Mouse (Mus musculus) CH12.LX (cell line): ENCODE data around the gene Lrp6. TPM values are rescaled to one million over a fixed set of nuclear protein-coding genes. Genes with fewer than 3 reads are reported as not detected.

Experiments used
- DNase-seq: peaks from one replicate; pipeline ENCODE4 v3.0.0-alpha.2; 2013; ENCODE audit errors: extremely low read depth
- H3K27ac ChIP-seq: 2 replicates; pipeline ENCODE4 v1.5.1; 2012; ENCODE audit warnings: low read depth, mild to moderate bottlenecking, control low read depth, moderate library complexity; ENCODE audit not compliant: insufficient read depth
- H3K27me3 ChIP-seq: replicated peaks from 2 replicates; pipeline ENCODE3; 2012; ENCODE audit warnings: inconsistent platforms
- H3K36me3 ChIP-seq, 2 experiments: replicated peaks in 1 of 2; 2 replicates each; pipeline versions ENCODE3 to v1.6.1; 2012; ENCODE audit warnings: inconsistent platforms in 1 of 2, low read length in 1 of 2, mild to moderate bottlenecking in 1 of 2, mixed read lengths in 1 of 2, moderate library complexity in 1 of 2; ENCODE audit not compliant: control insufficient read depth in 1 of 2, insufficient read depth in 1 of 2
- H3K4me1 ChIP-seq, 2 experiments: 2 replicates each; pipeline ENCODE4 v1.6.1; 2012; ENCODE audit warnings: inconsistent platforms in 1 of 2, moderate library complexity in 1 of 2; ENCODE audit not compliant: insufficient read depth in 2 of 2, control insufficient read depth in 1 of 2
- H3K4me2 ChIP-seq: 2 replicates; pipeline ENCODE4 v1.6.1; 2012; ENCODE audit warnings: low read depth, mild to moderate bottlenecking, control low read depth; ENCODE audit not compliant: poor library complexity, insufficient read depth, severe bottlenecking
- H3K4me3 ChIP-seq, 3 experiments: fragments of 150-350 bp in 1 of 3; sonication (generic) in 1 of 3; replicated peaks in 1 of 3; 2 replicates each; pipeline versions ENCODE3 to v1.5.1; 2011 to 2012; ENCODE audit warnings: low read depth in 2 of 3, low read length in 2 of 3, mild to moderate bottlenecking in 2 of 3, moderate library complexity in 2 of 3, control low read depth in 1 of 3, improper control_type of control experiment in 1 of 3, inconsistent platforms in 1 of 3, mixed read lengths in 1 of 3; ENCODE audit not compliant: poor library complexity in 1 of 3
- H3K79me2 ChIP-seq: replicated peaks from 2 replicates; pipeline ENCODE4 v1.6.1; 2012; ENCODE audit warnings: mild to moderate bottlenecking, moderate library complexity; ENCODE audit not compliant: control insufficient read depth, poor library complexity, insufficient read depth, severe bottlenecking; ENCODE audit errors: extremely low read depth
- H3K9ac ChIP-seq: 2 replicates; pipeline ENCODE4 v1.6.1; 2012; ENCODE audit warnings: low read depth, mild to moderate bottlenecking, control low read depth, moderate library complexity; ENCODE audit not compliant: insufficient read depth
- H3K9me3 ChIP-seq: replicated peaks from 2 replicates; pipeline ENCODE3; 2012; ENCODE audit warnings: low read length, inconsistent platforms, mixed read lengths
- BHLHE40 ChIP-seq: IDR thresholded peaks from 2 replicates; pipeline ENCODE4 v1.6.1; 2011; ENCODE audit warnings: mild to moderate bottlenecking, low read depth, low read length, improper control_type of control experiment
- ELF1 ChIP-seq: IDR thresholded peaks from 2 replicates; pipeline ENCODE4 v1.6.1; 2014; ENCODE audit warnings: low read depth, mild to moderate bottlenecking, inconsistent platforms, low read length, improper control_type of control experiment
- EP300 ChIP-seq: IDR thresholded peaks from 2 replicates; pipeline ENCODE4 v1.6.1; 2011; ENCODE audit warnings: low read length, improper control_type of control experiment
- ETS1 ChIP-seq: conservative IDR thresholded peaks from 2 replicates; pipeline ENCODE4 v1.6.1; 2012; ENCODE audit warnings: low read depth, mild to moderate bottlenecking, inconsistent platforms, low read length, improper control_type of control experiment, moderate library complexity
- GABPA ChIP-seq: IDR thresholded peaks from 2 replicates; pipeline ENCODE4 v1.6.1; 2012; ENCODE audit warnings: low read depth, low read length, improper control_type of control experiment, inconsistent platforms; ENCODE audit not compliant: insufficient replicate concordance
- HCFC1 ChIP-seq: IDR thresholded peaks from 2 replicates; pipeline ENCODE4 v1.6.1; 2012; ENCODE audit warnings: low read depth, mild to moderate bottlenecking, inconsistent platforms, low read length, improper control_type of control experiment
- IRF4 ChIP-seq: IDR thresholded peaks from 2 replicates; pipeline ENCODE4 v1.6.1; 2014; ENCODE audit warnings: low read depth, mild to moderate bottlenecking, inconsistent platforms, low read length, improper control_type of control experiment
- JUN ChIP-seq: IDR thresholded peaks from 2 replicates; pipeline ENCODE4 v1.6.1; 2011; ENCODE audit warnings: low read depth, mild to moderate bottlenecking, low read length, improper control_type of control experiment, moderate library complexity; ENCODE audit not compliant: insufficient read depth
- KAT2A ChIP-seq: IDR thresholded peaks from 2 replicates; pipeline ENCODE4 v1.6.1; 2012; ENCODE audit warnings: low read length, improper control_type of control experiment, inconsistent platforms; ENCODE audit not compliant: insufficient replicate concordance
- MAX ChIP-seq: IDR thresholded peaks from 2 replicates; pipeline ENCODE4 v1.6.1; 2011; ENCODE audit warnings: low read length, improper control_type of control experiment
- MXI1 ChIP-seq: IDR thresholded peaks from 2 replicates; pipeline ENCODE4 v1.6.1; 2011; ENCODE audit warnings: mild to moderate bottlenecking, low read depth, low read length, improper control_type of control experiment
- NELFE ChIP-seq: IDR thresholded peaks from 2 replicates; pipeline ENCODE4 v1.6.1; 2011; ENCODE audit warnings: low read depth, low read length, improper control_type of control experiment
- NRF1 ChIP-seq: IDR thresholded peaks from 2 replicates; pipeline ENCODE4 v1.6.1; 2014; ENCODE audit warnings: low read depth, mild to moderate bottlenecking, inconsistent platforms, low read length, improper control_type of control experiment, moderate library complexity
- RAD21 ChIP-seq: IDR thresholded peaks from 2 replicates; pipeline ENCODE4 v1.6.1; 2011; ENCODE audit warnings: low read depth, mild to moderate bottlenecking, low read length, improper control_type of control experiment, moderate library complexity
- RCOR1 ChIP-seq: conservative IDR thresholded peaks from 2 replicates; pipeline ENCODE4 v1.6.1; 2012; ENCODE audit warnings: low read depth, mild to moderate bottlenecking, inconsistent platforms, low read length, improper control_type of control experiment
- SIN3A ChIP-seq: IDR thresholded peaks from 2 replicates; pipeline ENCODE4 v1.6.1; 2012; ENCODE audit warnings: low read length, improper control_type of control experiment, inconsistent platforms
- TCF12 ChIP-seq: IDR thresholded peaks from 2 replicates; pipeline ENCODE4 v1.6.1; 2014; ENCODE audit warnings: low read depth, mild to moderate bottlenecking, inconsistent platforms, low read length, improper control_type of control experiment
- USF2 ChIP-seq: conservative IDR thresholded peaks from 2 replicates; pipeline ENCODE4 v1.6.1; 2011; ENCODE audit warnings: low read depth, low read length, improper control_type of control experiment
- ZKSCAN1 ChIP-seq: IDR thresholded peaks from 2 replicates; pipeline ENCODE4 v1.6.1; 2012; ENCODE audit warnings: low read depth, inconsistent platforms, low read length, improper control_type of control experiment, borderline replicate concordance
- ZMIZ1 ChIP-seq: IDR thresholded peaks from 2 replicates; pipeline ENCODE4 v1.6.1; 2012; ENCODE audit warnings: low read depth, mild to moderate bottlenecking, inconsistent platforms, low read length, improper control_type of control experiment
- ZNF384 ChIP-seq: IDR thresholded peaks from 2 replicates; pipeline ENCODE4 v1.6.1; 2012; ENCODE audit warnings: low read depth, low read length, improper control_type of control experiment, inconsistent platforms
- dilution Hi-C: fragments of 300-500 bp; cut with MboI; formaldehyde crosslinking; loops from 2 replicates; pipeline ENCODE4 v1.14.3; 2020; ENCODE audit warnings: low sequenced_read_pairs; ENCODE audit not compliant: extremely low pct_unique_long_range_greater_than_20kb, extremely low pct_ligation_motif_present
- in situ Hi-C: fragments of 300-500 bp; cut with MboI; formaldehyde crosslinking; loops from 3 replicates; pipeline ENCODE4 v1.14.3; 2019; ENCODE audit warnings: low sequenced_read_pairs, low pct_ligation_motif_present, low pct_unique_long_range_greater_than_20kb, mixed read lengths
- polyA plus RNA-seq: library from polyadenylated mRNA; unstranded; fragments of >175 nt; gene quantifications from 2 replicates; pipeline ENCODE4 v1.2.1, GENCODE M21; 2012; ENCODE audit warnings: low read depth; ENCODE audit not compliant: insufficient read length
- total RNA-seq, 2 experiments: library from RNA; depleted of rRNA; stranded (reverse); fragments of 300-350 nt in 1 of 2; fragments of >200 nt in 1 of 2; gene quantifications; 2 replicates each; pipeline ENCODE4 v1.2.3; 2012 to 2014

Gene Lrp6
- total and polyA plus RNA-seq, 3 experiments = 12.4 to 15.6 (median 13.3) TPM

- H3K9me3 ChIP-seq = no peaks in the 10 kb centered on the region
- H3K4me3 ChIP-seq = no peak overlapping the region
- no peaks in the 10 kb centered on the region for H3K27me3 ChIP-seq
- H3K79me2 ChIP-seq = peaks cover 30% of the 10 kb centered on the region
- TF ChIP-seq RAD21 (no peak), BHLHE40 (no peak), ZNF384 (no peak), ETS1 (no peak), MAX (no peak), ZMIZ1 (no peak), TCF12 (no peak), NELFE (no peak), ELF1 (no peak), RCOR1 (no peak), GABPA (no peak), SIN3A (no peak), KAT2A (no peak), JUN (no peak)
- TF ChIP-seq, all 38 proteins: peak for 0
- Histone ChIP-seq H3K4me2 (no peak overlapping the region), H3K27ac (no peak overlapping the region), H3K36me3 (peaks cover 0 to 3% of the 10 kb centered on the region in 2 experiments), H3K9ac (no peak overlapping the region), H3K4me1 (peaks cover 0 to 45% of the 10 kb centered on the region in 2 experiments; a peak in 2 of 4 replicates)
- in situ Hi-C loops = no loop called here
- DNase-seq = no peak
- dilution Hi-C loops = no loop called here
Measured at GRCm38 (mm10) chr6:134557043-134557442, 9.7 kb downstream of the Lrp6 start.

GRCm38 (mm10) chr6:134556185-134556950 lies 10.4 kb downstream of the Lrp6 start:
- Histone ChIP-seq H3K27ac (no peak overlapping the region), H3K79me2 (peaks cover 23% of the 10 kb centered on the region), H3K36me3 (peaks cover 0 to 2% of the 10 kb centered on the region in 2 experiments), H3K4me3 (no peak overlapping the region), H3K9me3 (no peaks in the 10 kb centered on the region), H3K4me2 (no peak overlapping the region), H3K9ac (no peak overlapping the region), H3K4me1 (peaks cover 0 to 38% of the 10 kb centered on the region in 2 experiments; a peak in 2 of 4 replicates), H3K27me3 (no peaks in the 10 kb centered on the region)
- in situ Hi-C loops = no loop called here
- DNase-seq = no peak
- dilution Hi-C loops = no loop called here
- TF ChIP-seq MXI1 (no peak), EP300 (no peak), HCFC1 (no peak), ZKSCAN1 (no peak), ZNF384 (no peak), NRF1 (no peak), USF2 (no peak), IRF4 (no peak), GABPA (no peak), RAD21 (no peak)
- TF ChIP-seq, all 38 proteins: peak for 0
